Mouse (Mus musculus): ENCODE measurements around the gene Bglap2.

GRCm38 (mm10) chr3:88384364-88384763 lies 5.9 kb upstream of the Bglap2 start, which contains the start of gene Bglap:
- no peak for TF ChIP-seq MAX (IDR thresholded peaks at IDR 0.05; ENCODE audit: low read length)
- no peak for TF ChIP-seq KAT2A (IDR thresholded peaks at IDR 0.05; ENCODE audit: insufficient replicate concordance, low read length)
- no peak for TF ChIP-seq ZNF384 (IDR thresholded peaks at IDR 0.05; ENCODE audit: low read depth, low read length)
- TF ChIP-seq EP300 (IDR thresholded peaks at IDR 0.05; ENCODE audit: low read length) = no peak
- no peak for TF ChIP-seq POLR2A (IDR thresholded peaks at IDR 0.05; ENCODE audit: low read depth, low read length)
- no peak for TF ChIP-seq CTCF (conservative IDR thresholded peaks at IDR 0.05 in 1 of 2, IDR thresholded peaks at IDR 0.05 in 1 of 2; ENCODE audit: low read depth in 2 of 2, low read length in 2 of 2)
- TF ChIP-seq USF1 (IDR thresholded peaks at IDR 0.05; ENCODE audit: low read depth, low read length) = no peak
- no peak for TF ChIP-seq MEF2A (IDR thresholded peaks at IDR 0.05; ENCODE audit: borderline replicate concordance, low read depth, low read length)
- no peak for TF ChIP-seq TCF12 (IDR thresholded peaks at IDR 0.05; ENCODE audit: low read depth, low read length)
- no peak for TF ChIP-seq RAD21 (IDR thresholded peaks at IDR 0.05; ENCODE audit: low read depth, low read length)
- no peak for TF ChIP-seq CHD1 (IDR thresholded peaks at IDR 0.05; ENCODE audit: low read depth, low read length)
